Mouse (Mus musculus) common myeloid progenitor, adult 5-6 weeks (primary cell): Measurements from ENCODE around the gene Socs4. TPM values are rescaled to one million over a fixed set of nuclear protein-coding genes. Genes with fewer than 3 reads are reported as not detected.

Experiments
- ATAC-seq: replicated peaks from 2 replicates; pipeline ENCODE4 v1.8.0; 2016; ENCODE audit warnings: low read depth, mild to moderate bottlenecking, moderate TSS enrichment, inconsistent platforms; ENCODE audit not compliant: poor library complexity, severe bottlenecking
- total RNA-seq: library from RNA; stranded (forward); fragments of 200-1000, 187-1606 nt; gene quantifications from 2 replicates; pipeline ENCODE4 v1.2.3, GENCODE M21; 2017

Gene Socs4
- total RNA-seq, 1 experiment from 2014 or later = 26.3 TPM

DNA sequence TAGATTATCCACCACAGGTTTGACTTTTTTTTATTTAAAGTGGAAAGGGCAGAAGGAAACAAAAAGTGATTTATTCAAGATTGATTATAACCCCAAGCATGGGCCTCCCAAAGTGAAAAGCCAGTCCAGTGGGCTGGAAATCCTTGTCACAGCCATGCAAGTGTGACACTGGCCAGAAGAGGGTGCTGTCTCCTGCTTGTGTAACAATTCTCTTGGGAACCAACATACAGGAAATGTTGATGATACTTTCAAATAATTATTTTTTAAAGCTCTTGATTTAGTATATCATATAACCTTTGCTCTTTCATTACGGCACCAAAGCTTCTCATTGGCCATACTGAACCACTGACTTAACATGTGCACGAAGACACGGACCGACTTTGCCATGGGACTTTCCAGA is 58.1 kb downstream of the Socs4 start:
- peak; percentile 78 for ATAC-seq

DNA sequence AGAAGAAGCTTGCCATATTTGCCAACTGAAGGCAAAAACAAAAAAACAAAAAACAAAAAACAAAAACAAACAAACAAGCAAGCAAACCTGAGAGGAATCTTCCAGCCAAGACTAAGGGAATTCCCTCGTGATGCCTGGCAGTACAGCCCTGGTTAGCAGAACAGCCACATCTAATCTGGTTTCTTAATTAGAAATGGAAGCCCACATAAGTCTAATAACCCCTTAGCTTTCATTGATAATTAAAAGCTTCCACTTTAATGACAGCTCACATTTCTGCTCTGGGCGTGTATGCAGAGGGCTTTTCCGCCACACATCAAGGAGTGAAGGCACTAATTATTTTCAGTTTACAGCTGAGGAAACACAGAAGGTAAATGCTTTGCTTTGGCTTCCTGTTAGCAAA is 58.6 kb downstream of the Socs4 start:
- no peak for ATAC-seq

DNA sequence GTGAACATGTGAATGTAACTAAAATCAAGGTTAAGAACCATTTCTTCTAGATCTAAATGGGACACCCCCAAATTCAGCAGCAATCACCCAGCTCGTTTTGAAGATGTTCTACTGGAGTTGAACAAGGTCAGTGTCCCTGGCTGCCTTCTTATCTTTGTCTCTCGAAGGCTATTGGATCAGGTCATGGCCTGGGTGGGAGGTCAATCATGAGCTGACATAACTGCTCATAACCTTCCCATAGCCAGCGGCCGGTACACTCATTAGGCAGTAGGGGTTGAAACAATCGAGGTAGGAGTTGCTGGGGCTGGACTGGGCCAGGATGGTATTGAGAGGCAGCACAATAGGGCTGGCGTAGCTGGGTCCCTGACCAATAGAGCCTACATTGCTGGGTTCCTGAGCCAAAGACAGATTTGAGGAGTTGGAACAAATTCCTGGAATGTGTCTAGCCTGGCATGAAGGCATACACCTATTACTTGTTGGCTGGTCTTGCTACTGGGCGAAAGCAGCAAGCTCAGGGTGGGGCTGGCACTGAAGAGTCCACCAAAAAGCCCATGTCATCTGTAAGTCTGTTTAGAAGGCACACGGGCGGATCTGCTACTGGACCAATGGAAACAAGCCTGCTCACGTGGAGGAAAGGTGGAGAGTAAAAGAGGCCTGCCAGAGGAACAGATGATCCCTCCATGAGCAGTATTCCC is 63.6 kb downstream of the Socs4 start:
- ATAC-seq = no peak

DNA sequence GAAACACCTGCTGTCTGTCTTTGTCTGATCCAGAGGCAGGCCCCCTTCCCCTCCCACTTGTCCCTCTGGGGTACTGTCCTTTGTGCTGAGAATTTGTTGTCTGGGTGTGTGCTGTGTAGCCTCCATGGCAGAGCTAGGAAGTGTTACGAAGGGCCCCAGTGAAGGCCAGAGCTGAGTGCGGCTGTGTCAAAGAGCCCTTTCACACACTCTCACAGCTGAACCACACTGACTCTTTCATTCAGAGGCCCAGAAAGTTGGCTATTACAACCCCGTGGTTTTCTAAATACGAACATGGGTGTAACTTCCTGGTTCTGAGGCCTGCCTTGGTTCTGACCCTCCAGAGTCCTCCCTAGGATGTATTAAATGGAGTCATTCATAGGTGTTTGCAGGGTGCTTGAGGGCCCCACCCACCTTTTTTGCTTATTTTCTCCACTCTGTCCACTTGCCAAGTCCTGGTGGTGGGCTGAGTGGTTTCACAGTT is 65.1 kb downstream of the Socs4 start:
- no peak for ATAC-seq

Other genes with a start within 250 kb of the Socs4 start
- gene Gch1, start 87.5 kb upstream of the Socs4 start, total RNA-seq = 4.3 and 7.2 TPM in 2 replicates
- gene Wdhd1, start 74 bp upstream of the Socs4 start, total RNA-seq = 127 and 170 TPM in 2 replicates
- gene Mapk1ip1l, start 21.3 kb downstream of the Socs4 start, total RNA-seq = 81.1 and 99.3 TPM in 2 replicates
- gene Lgals3, start 90.8 kb downstream of the Socs4 start, total RNA-seq = 1.2 and 5.7 TPM in 2 replicates
- gene Dlgap5, start 141.5 kb downstream of the Socs4 start, total RNA-seq = 67.0 and 68.4 TPM in 2 replicates
- 15.2 and 29.1 TPM in 2 replicates for gene Fbxo34, start 173.5 kb downstream of the Socs4 start, total RNA-seq